Mouse (Mus musculus): ENCODE data around the gene Asf1a.
"Not testable (repeated sequence)": the region's sequence is repeated elsewhere in the genome, so short reads cannot be mapped to it uniquely, and the experiment has no call there.

Asf1a gene

DNA sequence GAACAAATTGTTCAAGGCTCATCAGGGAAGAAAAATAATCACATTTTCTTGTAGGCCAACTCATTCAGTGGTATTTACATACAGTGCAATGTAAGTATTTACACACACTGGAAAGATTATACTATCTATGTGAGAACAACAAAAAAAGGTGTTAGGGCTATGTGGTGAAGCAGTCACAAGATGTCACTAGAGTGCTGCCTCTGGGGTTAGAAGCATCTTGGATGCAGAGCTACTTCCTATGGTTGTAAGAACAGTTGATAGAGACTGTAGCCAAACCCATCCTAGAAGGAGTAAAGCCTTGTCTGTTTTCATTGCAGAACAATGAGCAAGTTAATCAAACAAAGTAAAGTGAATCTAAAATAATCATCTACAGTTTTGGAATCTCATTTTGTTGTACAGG lies 45.0 kb downstream of the Asf1a start:
- DNase-seq (ENCODE audit: low spot score) = peak; percentile 64

DNA sequence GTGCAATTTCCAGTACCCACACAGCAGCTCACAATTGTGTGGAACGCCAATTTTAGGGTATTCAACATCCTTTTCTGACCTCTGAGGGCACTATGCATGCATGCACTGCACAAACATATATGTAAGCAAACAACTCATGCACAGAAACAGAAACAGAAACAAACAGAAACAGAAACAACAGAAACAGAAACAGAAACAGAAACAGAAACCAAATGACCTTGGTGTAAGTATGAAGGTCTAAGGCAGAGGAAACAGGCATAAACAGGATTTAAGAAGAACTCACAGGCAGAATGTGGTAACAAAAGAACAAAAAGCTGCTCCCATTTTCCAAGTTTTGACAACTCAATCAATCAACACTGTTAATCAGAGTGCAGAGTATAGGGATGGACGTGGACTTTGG lies 54.1 kb downstream of the Asf1a start:
- no peak for DNase-seq (ENCODE audit: low spot score)

DNA sequence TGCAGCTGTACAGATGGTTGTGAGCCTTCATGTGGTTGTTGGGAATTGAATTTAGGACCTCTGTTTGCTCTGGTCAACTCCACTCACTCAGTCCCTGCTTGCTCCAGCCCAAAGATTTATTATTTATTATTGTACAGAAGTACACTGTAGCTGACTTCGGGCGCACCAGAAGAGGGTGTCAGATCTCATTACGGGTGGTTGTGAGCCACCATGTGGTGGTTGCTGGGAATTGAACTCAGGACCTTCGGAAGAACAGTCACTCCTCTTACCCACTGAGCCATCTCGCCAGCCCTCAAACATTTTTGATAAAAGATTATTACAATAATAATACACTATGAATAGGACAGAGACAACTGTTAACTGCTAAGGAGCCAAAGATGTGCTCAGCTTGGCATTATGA lies 57.7 kb downstream of the Asf1a start:
- DNase-seq (ENCODE audit: low spot score) = not testable (repeated sequence)
